Mouse (Mus musculus): ENCODE results near the gene Dapk1. TPM values are rescaled to one million over a fixed set of nuclear protein-coding genes. Genes with fewer than 3 reads are reported as not detected.

Dapk1 gene
- polyA plus RNA-seq, 1 experiment from 2014 or later = 40.8 TPM

DNA sequence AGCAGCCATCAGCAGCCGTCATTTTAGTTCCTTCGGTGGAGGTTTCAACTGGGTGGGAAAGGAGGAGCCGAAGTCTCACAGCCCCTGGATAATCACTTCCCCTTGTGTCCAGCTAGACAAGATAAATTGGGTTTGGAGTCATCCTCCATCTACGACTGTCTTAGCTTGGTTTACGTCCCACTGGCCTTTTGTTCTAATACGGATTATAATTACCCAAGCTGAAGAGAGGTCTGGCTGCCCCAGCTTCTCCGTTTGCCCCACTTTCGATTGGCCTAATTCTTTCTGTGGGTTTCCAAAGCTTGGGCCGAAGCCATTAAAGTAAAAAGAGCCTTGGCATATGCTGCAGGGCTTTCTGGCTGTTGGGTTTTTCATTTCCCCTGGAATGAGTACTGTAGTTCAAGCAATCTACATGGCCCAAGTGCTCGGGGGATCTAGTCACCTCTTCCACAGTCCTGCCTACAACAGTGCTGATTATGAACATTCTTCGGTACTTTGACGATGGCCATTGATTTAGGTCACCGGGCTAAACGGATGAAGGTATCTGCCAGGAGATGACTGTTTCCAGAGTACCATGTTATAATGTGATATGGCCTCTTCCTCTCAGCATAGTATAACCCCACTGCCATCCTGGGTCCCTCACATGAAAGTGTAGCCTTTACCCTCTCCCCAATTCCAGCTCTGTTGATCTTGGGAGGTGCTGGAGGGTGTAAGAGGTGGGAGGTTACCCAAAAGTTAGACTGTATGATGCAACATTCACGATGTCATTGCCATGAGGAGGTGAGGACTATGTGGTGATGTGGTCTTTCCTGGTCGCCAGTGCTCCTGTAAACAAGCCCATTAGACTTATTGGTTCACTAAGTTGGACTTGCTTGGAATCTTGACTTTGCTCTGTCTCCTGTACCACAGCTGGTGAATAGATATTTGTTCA lies 106.1 kb downstream of the Dapk1 start:
- Histone ChIP-seq H3K4me1 (replicated peaks; ENCODE audit: control insufficient read depth, insufficient read depth, low read length) (peaks cover 21% of the 10 kb centered on the region), H3K36me3 (ENCODE audit: control insufficient read depth, insufficient read depth, low read length) (no peaks in the 10 kb centered on the region; the same call in 1 of the 2 replicates), H3K4me2 (ENCODE audit: low read depth, low read length) (no peak overlapping the region), H3K27ac (ENCODE audit: low read length) (no peak overlapping the region), H3K4me3 (ENCODE audit: low read length) (no peak overlapping the region), H3K27me3 (ENCODE audit: control insufficient read depth, insufficient read depth, low read depth, low read length) (no peaks in the 10 kb centered on the region), H3K9ac (ENCODE audit: low read length) (no peak overlapping the region), H3K9me3 (ENCODE audit: control insufficient read depth, low read length) (no peaks in the 10 kb centered on the region)
- WGBS = 83% methylated on average over 16 of the region's 16 CpGs
- ATAC-seq (ENCODE audit: low read depth) = no peak

GRCm38 (mm10) chr13:60709136-60709535 lies 107.4 kb downstream of the Dapk1 start:
- Histone ChIP-seq H3K4me1 (replicated peaks; ENCODE audit: control insufficient read depth, insufficient read depth, low read length) (peaks cover 27% of the 10 kb centered on the region), H3K36me3 (ENCODE audit: control insufficient read depth, insufficient read depth, low read length) (no peaks in the 10 kb centered on the region; the same call in 1 of the 2 replicates), H3K27me3 (ENCODE audit: control insufficient read depth, insufficient read depth, low read depth, low read length) (no peaks in the 10 kb centered on the region), H3K4me2 (ENCODE audit: low read depth, low read length) (no peak overlapping the region), H3K9ac (ENCODE audit: low read length) (no peak overlapping the region), H3K4me3 (ENCODE audit: low read length) (no peak overlapping the region), H3K9me3 (ENCODE audit: control insufficient read depth, low read length) (no peaks in the 10 kb centered on the region), H3K27ac (ENCODE audit: low read length) (peak overlapping the region; percentile 20; the same call in 1 of the 2 replicates)
- WGBS = 59% methylated on average over 6 of the region's 6 CpGs
- no peak for ATAC-seq (ENCODE audit: low read depth)

DNA sequence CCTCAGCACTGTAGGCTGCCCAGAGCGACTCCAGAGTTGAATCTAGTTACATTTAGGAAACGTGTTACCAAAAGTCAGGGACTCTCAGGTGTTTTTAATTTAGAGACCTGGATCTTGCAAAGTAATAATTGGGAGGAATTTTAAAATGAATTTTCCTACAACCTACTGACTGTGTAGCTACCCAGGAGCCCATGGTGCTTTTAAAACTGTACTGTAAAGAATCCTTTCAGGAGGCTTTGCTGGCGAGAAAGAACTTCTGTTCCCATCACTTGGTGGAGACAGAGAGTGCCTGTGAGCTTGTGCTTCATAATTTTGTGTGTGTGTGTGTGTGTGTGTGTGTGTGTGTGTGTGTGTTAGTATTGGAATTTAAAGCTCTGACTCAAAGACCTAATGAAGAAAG lies 109.2 kb downstream of the Dapk1 start:
- no peak overlapping the region for H3K4me2 ChIP-seq (ENCODE audit: low read depth, low read length)
- ATAC-seq (ENCODE audit: low read depth) = no peak
- WGBS = 79% methylated on average over 3 of the region's 3 CpGs
- no peaks in the 10 kb centered on the region for H3K9me3 ChIP-seq (ENCODE audit: control insufficient read depth, low read length)
- H3K27ac ChIP-seq (ENCODE audit: low read length) = no peak overlapping the region
- H3K9ac ChIP-seq (ENCODE audit: low read length) = no peak overlapping the region
- H3K36me3 ChIP-seq (ENCODE audit: control insufficient read depth, insufficient read depth, low read length) = no peaks in the 10 kb centered on the region; the same call in 1 of the 2 replicates
- no peaks in the 10 kb centered on the region for H3K27me3 ChIP-seq (ENCODE audit: control insufficient read depth, insufficient read depth, low read depth, low read length)
- no peak overlapping the region for H3K4me3 ChIP-seq (ENCODE audit: low read length)
- peaks cover 28% of the 10 kb centered on the region for H3K4me1 ChIP-seq (replicated peaks; ENCODE audit: control insufficient read depth, insufficient read depth, low read length)

DNA sequence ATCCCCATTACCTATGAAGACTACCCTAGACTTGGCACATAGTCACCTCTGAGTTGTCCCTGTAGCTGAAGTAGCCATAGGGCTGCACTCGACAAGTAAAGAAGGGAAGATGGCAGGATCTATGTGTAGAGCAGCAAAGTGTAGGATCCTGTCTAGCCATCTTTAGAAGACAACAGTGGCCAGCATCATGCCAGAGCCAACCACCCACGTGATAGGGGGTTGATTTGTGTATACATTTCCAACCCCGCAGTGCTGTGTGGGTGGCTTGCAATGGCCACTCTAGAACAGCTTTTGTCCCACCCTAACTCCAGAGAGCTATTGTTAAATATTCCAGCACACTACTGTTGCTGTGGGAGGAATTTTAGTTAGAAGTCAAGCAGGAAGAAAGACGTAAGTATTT lies 111.8 kb downstream of the Dapk1 start:
- no peak overlapping the region for H3K9ac ChIP-seq (ENCODE audit: low read length)

DNA sequence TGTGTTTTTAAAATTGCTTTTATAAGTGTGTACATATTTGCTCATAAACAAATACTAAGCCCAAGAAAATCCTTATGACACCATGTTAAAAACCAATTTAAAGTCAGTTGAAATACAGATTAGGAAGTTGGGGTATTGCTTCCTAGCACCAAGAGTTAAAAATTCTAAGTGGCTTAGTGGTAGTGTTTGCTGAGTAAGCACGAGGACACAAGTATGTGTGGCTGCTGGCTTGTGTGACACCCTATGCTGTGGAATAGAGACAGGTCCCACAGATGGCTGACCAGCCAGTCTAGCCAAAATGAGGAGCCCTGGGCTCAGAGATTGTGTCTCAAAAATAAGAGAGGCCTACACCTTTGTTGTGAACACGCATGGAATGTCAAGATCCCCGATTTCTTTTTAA lies 114.4 kb downstream of the Dapk1 start:
- 35% methylated on average over 3 of the region's 3 CpGs for WGBS
- H3K4me2 ChIP-seq (ENCODE audit: low read depth, low read length) = no peak overlapping the region
- H3K9me3 ChIP-seq (ENCODE audit: control insufficient read depth, low read length) = no peaks in the 10 kb centered on the region
- peaks cover 4% of the 10 kb centered on the region; the same call in 1 of the 2 replicates for H3K36me3 ChIP-seq (ENCODE audit: control insufficient read depth, insufficient read depth, low read length)
- H3K4me1 ChIP-seq (replicated peaks; ENCODE audit: control insufficient read depth, insufficient read depth, low read length) = peaks cover 34% of the 10 kb centered on the region
- peak overlapping the region; percentile 80 for H3K27ac ChIP-seq (ENCODE audit: low read length)
- H3K27me3 ChIP-seq (ENCODE audit: control insufficient read depth, insufficient read depth, low read depth, low read length) = no peaks in the 10 kb centered on the region
- H3K4me3 ChIP-seq (ENCODE audit: low read length) = no peak overlapping the region
- H3K9ac ChIP-seq (ENCODE audit: low read length) = no peak overlapping the region
- peak; percentile 48; the same call in 1 of the 2 replicates for ATAC-seq (ENCODE audit: low read depth)

More for the DNA sequence above, 111.8 kb downstream of the Dapk1 start:
- H3K4me1 ChIP-seq (replicated peaks; ENCODE audit: control insufficient read depth, insufficient read depth, low read length) = peaks cover 38% of the 10 kb centered on the region
- peak overlapping the region; percentile 34 for H3K27ac ChIP-seq (ENCODE audit: low read length)
- ATAC-seq (ENCODE audit: low read depth) = peak; percentile 6; the same call in 1 of the 2 replicates
- H3K27me3 ChIP-seq (ENCODE audit: control insufficient read depth, insufficient read depth, low read depth, low read length) = no peaks in the 10 kb centered on the region
- H3K4me3 ChIP-seq (ENCODE audit: low read length) = no peak overlapping the region
- H3K4me2 ChIP-seq (ENCODE audit: low read depth, low read length) = no peak overlapping the region
- H3K9me3 ChIP-seq (ENCODE audit: control insufficient read depth, low read length) = no peaks in the 10 kb centered on the region
- no peaks in the 10 kb centered on the region for H3K36me3 ChIP-seq (ENCODE audit: control insufficient read depth, insufficient read depth, low read length)
- 76% methylated on average over 4 of the region's 4 CpGs for WGBS

GRCm38 (mm10) chr13:60717421-60717820 lies 115.7 kb downstream of the Dapk1 start:
- Histone ChIP-seq H3K4me1 (replicated peaks; ENCODE audit: control insufficient read depth, insufficient read depth, low read length) (peaks cover 33% of the 10 kb centered on the region), H3K36me3 (ENCODE audit: control insufficient read depth, insufficient read depth, low read length) (peaks cover 4% of the 10 kb centered on the region; the same call in 1 of the 2 replicates), H3K4me2 (ENCODE audit: low read depth, low read length) (no peak overlapping the region), H3K9me3 (ENCODE audit: control insufficient read depth, low read length) (no peaks in the 10 kb centered on the region), H3K9ac (ENCODE audit: low read length) (no peak overlapping the region), H3K27ac (ENCODE audit: low read length) (no peak overlapping the region), H3K27me3 (ENCODE audit: control insufficient read depth, insufficient read depth, low read depth, low read length) (no peaks in the 10 kb centered on the region), H3K4me3 (ENCODE audit: low read length) (no peak overlapping the region)
- ATAC-seq (ENCODE audit: low read depth) = no peak
- WGBS = 67% methylated on average over 10 of the region's 10 CpGs

DNA sequence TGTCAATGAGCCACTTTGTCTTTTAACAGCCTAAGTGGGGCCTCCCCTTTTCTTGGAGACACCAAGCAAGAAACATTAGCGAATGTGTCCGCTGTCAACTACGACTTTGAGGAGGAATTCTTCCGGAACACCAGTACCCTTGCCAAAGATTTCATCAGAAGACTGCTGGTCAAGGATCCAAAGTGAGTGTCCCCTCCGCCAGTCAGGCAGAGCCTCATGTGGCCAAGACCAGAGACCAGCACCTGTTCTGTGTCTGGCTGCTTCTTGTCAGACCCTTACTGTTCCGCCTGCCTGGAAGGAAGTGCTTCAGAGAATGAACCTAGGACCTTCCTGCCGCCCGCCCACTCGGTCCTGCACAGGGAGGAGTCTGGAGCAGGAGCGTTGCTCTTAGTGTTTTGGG lies 117.8 kb downstream of the Dapk1 start:
- peaks cover 4% of the 10 kb centered on the region; the same call in 1 of the 2 replicates for H3K36me3 ChIP-seq (ENCODE audit: control insufficient read depth, insufficient read depth, low read length)
- 70% methylated on average over 10 of the region's 10 CpGs for WGBS
- H3K27me3 ChIP-seq (ENCODE audit: control insufficient read depth, insufficient read depth, low read depth, low read length) = no peaks in the 10 kb centered on the region
- peak; percentile 24; the same call in 1 of the 2 replicates for ATAC-seq (ENCODE audit: low read depth)
- no peak overlapping the region; the same call in 1 of the 2 replicates for H3K27ac ChIP-seq (ENCODE audit: low read length)
- H3K9ac ChIP-seq (ENCODE audit: low read length) = no peak overlapping the region
- H3K4me2 ChIP-seq (ENCODE audit: low read depth, low read length) = no peak overlapping the region
- no peaks in the 10 kb centered on the region for H3K9me3 ChIP-seq (ENCODE audit: control insufficient read depth, low read length)
- H3K4me1 ChIP-seq (replicated peaks; ENCODE audit: control insufficient read depth, insufficient read depth, low read length) = peaks cover 28% of the 10 kb centered on the region
- no peak overlapping the region for H3K4me3 ChIP-seq (ENCODE audit: low read length)

DNA sequence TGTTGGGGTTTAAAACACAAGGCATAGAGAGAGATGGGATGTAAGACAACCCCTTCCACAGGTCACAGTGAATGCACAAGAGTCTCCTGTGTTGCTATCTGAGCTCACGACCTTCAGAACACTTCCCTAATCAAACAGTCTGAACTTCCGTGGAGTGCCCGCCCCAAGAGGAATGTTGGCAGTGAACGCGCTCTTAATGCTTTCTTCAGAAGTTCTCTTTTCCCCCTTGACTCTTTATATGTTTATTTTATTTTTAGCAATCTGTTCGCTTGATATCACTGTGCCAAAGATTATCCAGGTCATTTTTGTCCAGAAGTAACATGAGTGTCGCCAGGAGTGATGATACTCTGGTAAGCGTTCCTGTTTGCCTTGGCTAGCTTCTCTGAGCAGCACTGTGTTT lies 121.0 kb downstream of the Dapk1 start:
- WGBS = 24% methylated on average over 8 of the region's 8 CpGs
- peaks cover 18% of the 10 kb centered on the region for H3K36me3 ChIP-seq (ENCODE audit: control insufficient read depth, insufficient read depth, low read length)
- ATAC-seq (ENCODE audit: low read depth) = peak; percentile 79
- no peaks in the 10 kb centered on the region for H3K27me3 ChIP-seq (ENCODE audit: control insufficient read depth, insufficient read depth, low read depth, low read length)
- no peak overlapping the region for H3K9ac ChIP-seq (ENCODE audit: low read length)
- H3K9me3 ChIP-seq (ENCODE audit: control insufficient read depth, low read length) = no peaks in the 10 kb centered on the region
- no peak overlapping the region for H3K4me3 ChIP-seq (ENCODE audit: low read length)
- peaks cover 16% of the 10 kb centered on the region; the same call in 1 of the 2 replicates for H3K4me1 ChIP-seq (replicated peaks; ENCODE audit: control insufficient read depth, insufficient read depth, low read length)
- peak overlapping the region; percentile 80 for H3K27ac ChIP-seq (ENCODE audit: low read length)
- H3K4me2 ChIP-seq (ENCODE audit: low read depth, low read length) = no peak overlapping the region

DNA sequence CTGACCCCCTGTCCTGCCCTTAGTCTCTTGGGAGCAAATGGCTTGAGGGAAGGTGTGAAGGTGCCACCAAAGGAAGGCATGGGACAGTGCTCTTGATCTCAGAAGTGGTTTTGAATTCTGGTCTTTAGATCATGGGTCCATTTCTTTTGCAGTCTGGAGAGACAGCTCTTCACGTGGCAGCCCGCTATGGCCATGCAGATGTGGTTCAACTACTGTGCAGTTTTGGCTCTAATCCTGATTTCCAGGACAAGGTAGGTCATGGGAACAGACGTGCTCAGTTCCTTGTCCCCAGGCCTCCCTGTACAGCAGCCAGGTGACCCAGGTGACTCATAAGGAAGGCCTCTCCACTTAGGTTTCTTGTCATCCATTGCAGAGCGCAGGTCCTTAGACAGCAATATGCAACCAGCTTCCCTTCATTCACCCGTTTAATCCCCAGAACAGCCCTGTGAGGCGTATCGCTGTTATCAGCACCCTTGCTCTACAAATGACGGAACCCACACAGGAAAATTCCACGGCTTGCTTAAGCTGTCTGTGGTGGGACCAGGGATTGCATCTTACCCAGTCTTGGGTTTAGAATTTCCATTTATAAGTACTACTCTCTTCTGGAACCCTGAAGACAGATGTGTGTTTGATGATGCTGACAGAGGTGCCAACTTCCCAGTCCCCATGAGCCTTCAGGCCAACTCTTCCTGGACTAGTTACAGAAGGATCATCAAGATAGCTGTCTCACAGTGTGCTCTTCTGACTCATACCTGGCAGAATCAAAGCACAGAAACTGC lies 126.7 kb downstream of the Dapk1 start:
- Histone ChIP-seq H3K27me3 (ENCODE audit: control insufficient read depth, insufficient read depth, low read depth, low read length) (no peaks in the 10 kb centered on the region), H3K4me1 (replicated peaks; ENCODE audit: control insufficient read depth, insufficient read depth, low read length) (peaks cover under 1% of the 10 kb centered on the region; the same call in 1 of the 2 replicates), H3K4me3 (ENCODE audit: low read length) (no peak overlapping the region), H3K4me2 (ENCODE audit: low read depth, low read length) (no peak overlapping the region), H3K36me3 (ENCODE audit: control insufficient read depth, insufficient read depth, low read length) (peaks cover 26% of the 10 kb centered on the region), H3K9me3 (ENCODE audit: control insufficient read depth, low read length) (no peaks in the 10 kb centered on the region), H3K27ac (ENCODE audit: low read length) (no peak overlapping the region), H3K9ac (ENCODE audit: low read length) (no peak overlapping the region)
- 86% methylated on average over 9 of the region's 9 CpGs for WGBS
- no peak for ATAC-seq (ENCODE audit: low read depth)

Data from lung, embryonic 16.5 days (tissue).